Mouse (Mus musculus) embryonic facial prominence, embryonic 13.5 days (tissue): ENCODE measurements at regions not wholly inside any gene's neighbourhood (a gene's known extent, or its start where the extent isn't known, plus 50 kb on each side); places are given as distances from the start of the nearest gene placed in this dataset.

Source experiments
- ATAC-seq: fragments of 200-750 bp; cut with Nextera tagmentation; 2 replicates; pipeline ENCODE4 v1.8.0; 2017; ENCODE audit warnings: low read depth; ENCODE audit not compliant: insufficient number of reproducible peaks, insufficient read depth, low FRiP score, low TSS enrichment
- H3K27ac ChIP-seq: fragments of 300-500 bp; sonication (generic); 2 replicates; pipeline ENCODE4 v1.5.1; 2015; ENCODE audit warnings: moderate library complexity, mild to moderate bottlenecking, inconsistent platforms
- H3K27me3 ChIP-seq: fragments of 300-500 bp; sonication (generic); 2 replicates; pipeline ENCODE4 v1.6.1; 2015; ENCODE audit warnings: mild to moderate bottlenecking, inconsistent platforms
- H3K36me3 ChIP-seq: fragments of 300-500 bp; sonication (generic); 2 replicates; pipeline ENCODE4 v1.6.1; 2015; ENCODE audit warnings: mild to moderate bottlenecking, inconsistent platforms
- H3K4me1 ChIP-seq: fragments of 300-500 bp; sonication (generic); 2 replicates; pipeline ENCODE4 v1.6.1; 2015; ENCODE audit warnings: inconsistent platforms
- H3K4me2 ChIP-seq: fragments of 300-500 bp; sonication (generic); 2 replicates; pipeline ENCODE4 v1.6.1; 2015; ENCODE audit warnings: moderate library complexity, mild to moderate bottlenecking, inconsistent platforms
- H3K4me3 ChIP-seq: fragments of 300-500 bp; sonication (generic); 2 replicates; pipeline ENCODE4 v1.5.1; 2015; ENCODE audit warnings: mild to moderate bottlenecking, inconsistent platforms
- H3K9ac ChIP-seq: fragments of 300-500 bp; sonication (generic); 2 replicates; pipeline ENCODE4 v1.6.1; 2015; ENCODE audit warnings: mild to moderate bottlenecking, inconsistent platforms
- H3K9me3 ChIP-seq: fragments of 300-500 bp; sonication (generic); 2 replicates; pipeline ENCODE4 v1.6.1; 2016; ENCODE audit warnings: inconsistent platforms
- WGBS: fragments of 180-500 bp; shearing (Covaris S2); methylation state at CpG from one replicate; pipeline ENCODE4 v1.1.7; 2015; ENCODE audit warnings: mixed read lengths; 5-methylcytosine and 5-hydroxymethylcytosine counted together

- ATAC-seq: no peak
- H3K4me3 ChIP-seq: no peak overlapping the region
- no peak overlapping the region for H3K9ac ChIP-seq
Measured at GRCm38 (mm10) chr2:17290709-17291108, 440.6 kb downstream of the Nebl start.

DNA sequence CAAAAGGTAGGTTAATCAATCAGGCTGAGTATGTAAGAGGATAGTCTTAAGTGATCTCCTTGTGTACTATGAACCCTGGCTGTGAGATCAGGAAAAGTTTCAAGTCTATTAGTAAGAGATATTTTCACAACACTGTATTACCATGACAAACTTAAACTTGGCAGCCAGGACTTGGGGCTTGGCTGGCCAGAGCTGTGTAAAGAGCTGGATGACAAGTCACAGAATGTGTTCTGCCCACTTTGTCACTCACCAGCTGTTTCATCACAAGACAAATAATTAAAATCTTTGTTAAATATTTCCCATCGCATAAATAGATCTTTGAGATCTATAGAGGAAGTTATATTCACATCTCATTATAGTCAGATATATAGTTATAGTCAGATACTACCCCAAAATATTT is 443.7 kb downstream of the Nebl start:
- Histone ChIP-seq H3K9me3 (no peaks in the 10 kb centered on the region), H3K4me2 (no peak overlapping the region), H3K27me3 (no peaks in the 10 kb centered on the region), H3K4me1 (peaks cover 1% of the 10 kb centered on the region; the same call in 1 of the 2 replicates), H3K36me3 (no peaks in the 10 kb centered on the region), H3K4me3 (no peak overlapping the region), H3K27ac (no peak overlapping the region), H3K9ac (no peak overlapping the region)
- WGBS: 77% methylated on average over 1 of the region's 1 CpGs
- no peak for ATAC-seq

More at GRCm38 (mm10) chr2:17290709-17291108, 440.6 kb downstream of the Nebl start:
- no peaks in the 10 kb centered on the region for H3K27me3 ChIP-seq
- H3K36me3 ChIP-seq: no peaks in the 10 kb centered on the region
- H3K27ac ChIP-seq: no peak overlapping the region
- H3K4me2 ChIP-seq: no peak overlapping the region
- peaks cover 4% of the 10 kb centered on the region; the same call in 1 of the 2 replicates for H3K4me1 ChIP-seq
- no peaks in the 10 kb centered on the region for H3K9me3 ChIP-seq

- no peaks in the 10 kb centered on the region for H3K27me3 ChIP-seq
- 27% methylated on average over 2 of the region's 2 CpGs for WGBS
- H3K4me3 ChIP-seq: no peak overlapping the region
- H3K9ac ChIP-seq: no peak overlapping the region
- no peak overlapping the region for H3K27ac ChIP-seq
- H3K36me3 ChIP-seq: no peaks in the 10 kb centered on the region
- ATAC-seq: no peak
- no peaks in the 10 kb centered on the region for H3K4me1 ChIP-seq
- H3K4me2 ChIP-seq: no peak overlapping the region
- no peaks in the 10 kb centered on the region for H3K9me3 ChIP-seq
Measured at GRCm38 (mm10) chr2:17249960-17250359, 481.3 kb downstream of the Nebl start.

GRCm38 (mm10) chr2:17245821-17246220 is 485.4 kb downstream of the Nebl start:
- Histone ChIP-seq H3K9me3 (no peaks in the 10 kb centered on the region), H3K36me3 (no peaks in the 10 kb centered on the region), H3K4me3 (no peak overlapping the region), H3K4me1 (no peaks in the 10 kb centered on the region), H3K9ac (no peak overlapping the region), H3K4me2 (no peak overlapping the region), H3K27ac (no peak overlapping the region), H3K27me3 (no peaks in the 10 kb centered on the region)
- WGBS: 78% methylated on average over 2 of the region's 2 CpGs
- ATAC-seq: no peak

GRCm38 (mm10) chr2:17215607-17216006 is 515.7 kb downstream of the Nebl start:
- Histone ChIP-seq H3K9ac (no peak overlapping the region), H3K9me3 (0 out of 2 replicates have a peak, but pooled peaks cover 3% of the 10 kb centered on the region), H3K27me3 (no peaks in the 10 kb centered on the region), H3K27ac (no peak overlapping the region), H3K4me3 (no peak overlapping the region), H3K36me3 (no peaks in the 10 kb centered on the region), H3K4me1 (no peaks in the 10 kb centered on the region), H3K4me2 (no peak overlapping the region)
- WGBS: 53% methylated on average over 1 of the region's 1 CpGs
- no peak for ATAC-seq

DNA sequence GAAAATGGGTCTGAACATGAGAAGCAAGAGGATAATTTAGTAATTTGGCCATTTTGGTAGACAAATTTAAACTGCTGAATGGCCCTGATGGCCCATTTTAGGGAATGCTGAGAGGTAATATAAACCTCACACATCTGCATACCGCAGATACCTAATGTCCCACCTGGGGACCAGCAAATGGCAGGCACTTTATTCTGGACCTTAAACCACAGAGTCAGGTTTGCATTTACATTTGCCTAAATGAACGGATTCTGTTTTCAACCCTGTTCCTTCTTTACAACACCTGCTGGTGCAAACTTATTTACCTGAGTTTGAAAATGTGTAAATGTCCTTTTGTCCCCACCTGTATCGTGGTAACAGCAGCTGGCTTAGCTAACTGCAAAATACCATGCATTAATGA is 516.4 kb downstream of the Nebl start:
- ATAC-seq: no peak
- H3K27ac ChIP-seq: no peak overlapping the region
- WGBS: 56% methylated on average over 3 of the region's 3 CpGs
- H3K27me3 ChIP-seq: no peaks in the 10 kb centered on the region
- H3K4me2 ChIP-seq: no peak overlapping the region
- H3K9me3 ChIP-seq: 0 out of 2 replicates have a peak, but pooled peaks cover 3% of the 10 kb centered on the region
- no peak overlapping the region for H3K4me3 ChIP-seq
- H3K9ac ChIP-seq: no peak overlapping the region
- no peaks in the 10 kb centered on the region for H3K36me3 ChIP-seq
- no peaks in the 10 kb centered on the region for H3K4me1 ChIP-seq

DNA sequence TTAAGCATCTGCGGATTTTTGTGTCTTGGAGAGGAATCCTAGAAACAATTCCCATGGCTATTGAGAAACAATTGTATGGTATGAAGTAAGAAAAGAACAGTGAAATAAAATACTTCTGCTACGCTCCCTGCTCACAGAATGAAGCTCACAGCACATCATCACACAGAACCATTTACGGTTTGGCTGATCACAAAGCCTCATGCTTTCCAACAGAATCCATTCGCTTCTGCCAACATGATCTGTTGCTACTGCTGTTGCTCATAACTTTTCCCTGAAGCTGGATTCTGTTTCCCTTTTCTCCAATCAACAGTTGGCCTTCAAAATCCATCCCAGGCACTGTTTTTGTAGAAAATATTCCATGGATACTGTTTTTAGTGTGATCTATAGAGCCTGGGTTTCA is 518.7 kb downstream of the Nebl start:
- ATAC-seq: no peak
- Histone ChIP-seq H3K4me3 (no peak overlapping the region), H3K4me2 (no peak overlapping the region), H3K27ac (no peak overlapping the region), H3K36me3 (no peaks in the 10 kb centered on the region), H3K9me3 (no peaks in the 10 kb centered on the region), H3K27me3 (no peaks in the 10 kb centered on the region), H3K9ac (no peak overlapping the region), H3K4me1 (no peaks in the 10 kb centered on the region)
- 85% methylated on average over 4 of the region's 4 CpGs for WGBS

- Histone ChIP-seq H3K27ac (no peak overlapping the region), H3K4me1 (no peaks in the 10 kb centered on the region), H3K9me3 (no peaks in the 10 kb centered on the region), H3K4me3 (no peak overlapping the region), H3K27me3 (no peaks in the 10 kb centered on the region), H3K9ac (no peak overlapping the region), H3K4me2 (no peak overlapping the region), H3K36me3 (no peaks in the 10 kb centered on the region)
- ATAC-seq: no peak
Measured at GRCm38 (mm10) chr2:17211105-17211504, 520.2 kb downstream of the Nebl start.

- Histone ChIP-seq H3K9me3 (no peaks in the 10 kb centered on the region), H3K4me3 (no peak overlapping the region), H3K9ac (no peak overlapping the region), H3K27me3 (no peaks in the 10 kb centered on the region), H3K27ac (no peak overlapping the region), H3K36me3 (no peaks in the 10 kb centered on the region), H3K4me2 (no peak overlapping the region), H3K4me1 (no peaks in the 10 kb centered on the region)
- ATAC-seq: no peak
- 54% methylated on average over 3 of the region's 3 CpGs for WGBS
Measured at GRCm38 (mm10) chr2:17193611-17194010, 537.7 kb downstream of the Nebl start.

DNA sequence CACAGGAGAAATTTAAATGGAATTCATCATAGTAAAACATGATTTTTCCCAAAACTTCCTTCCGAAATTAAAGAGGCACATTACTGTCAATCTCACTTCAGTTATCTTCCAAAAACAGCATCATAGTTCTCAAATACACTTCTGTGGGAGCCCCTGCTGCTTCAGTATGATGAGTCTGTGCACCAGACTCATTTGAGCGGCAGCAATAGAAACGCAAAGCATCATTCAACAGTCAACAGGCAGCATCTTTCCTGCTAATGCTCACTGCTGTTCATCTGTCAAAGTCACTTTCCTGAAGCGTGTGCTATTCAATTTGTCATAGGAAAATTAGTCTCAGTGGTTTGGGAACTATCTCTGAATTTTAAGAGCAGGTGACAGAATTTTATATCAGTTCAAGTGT is 542.1 kb downstream of the Nebl start:
- Histone ChIP-seq H3K4me1 (no peaks in the 10 kb centered on the region), H3K27ac (no peak overlapping the region), H3K4me2 (no peak overlapping the region), H3K27me3 (no peaks in the 10 kb centered on the region), H3K9me3 (no peaks in the 10 kb centered on the region), H3K36me3 (no peaks in the 10 kb centered on the region), H3K4me3 (no peak overlapping the region), H3K9ac (no peak overlapping the region)
- ATAC-seq: no peak
- 80% methylated on average over 4 of the region's 4 CpGs for WGBS

DNA sequence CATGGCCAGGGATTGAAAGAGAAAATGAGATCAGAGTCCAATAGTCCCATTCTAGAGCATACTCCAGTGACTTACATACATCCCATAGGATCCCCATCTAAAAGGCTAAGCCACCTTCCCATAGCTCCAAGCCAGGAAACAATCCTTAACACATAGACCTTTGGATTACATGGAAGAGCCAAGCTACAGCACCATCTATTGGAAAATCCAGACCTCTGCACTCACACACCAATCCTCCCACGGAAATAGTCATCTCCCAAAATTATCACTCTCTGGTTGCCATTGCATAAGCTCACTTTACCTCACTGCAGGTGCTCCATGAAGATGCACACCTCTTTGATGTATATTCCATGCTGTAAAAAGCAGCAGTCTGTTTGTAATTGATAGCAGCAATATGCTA is 543.4 kb downstream of the Nebl start:
- 65% methylated on average over 1 of the region's 1 CpGs for WGBS
- no peak for ATAC-seq
- H3K4me2 ChIP-seq: no peak overlapping the region
- no peak overlapping the region for H3K27ac ChIP-seq
- H3K9me3 ChIP-seq: no peaks in the 10 kb centered on the region
- H3K27me3 ChIP-seq: no peaks in the 10 kb centered on the region
- no peaks in the 10 kb centered on the region for H3K36me3 ChIP-seq
- no peaks in the 10 kb centered on the region for H3K4me1 ChIP-seq
- no peak overlapping the region for H3K9ac ChIP-seq
- no peak overlapping the region for H3K4me3 ChIP-seq

DNA sequence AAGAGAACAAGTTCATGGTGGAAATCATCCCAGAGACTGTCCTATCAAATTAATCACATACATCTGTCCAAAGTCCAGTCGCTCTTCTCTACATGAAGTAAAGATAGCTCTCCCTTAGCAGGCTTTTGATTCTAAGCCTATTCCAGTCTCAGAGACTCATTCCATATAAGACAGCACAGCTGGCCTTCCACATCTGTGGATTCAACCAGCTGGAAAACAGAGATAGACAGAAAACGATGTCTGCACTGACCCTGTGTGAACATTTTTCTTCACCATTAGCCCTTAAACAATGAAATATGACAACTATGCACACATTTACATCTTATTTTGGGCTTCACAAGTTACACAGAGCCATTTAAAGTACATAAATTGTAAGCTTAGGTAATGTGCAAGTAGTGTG is 547.6 kb downstream of the Nebl start:
- no peak for ATAC-seq
- no peaks in the 10 kb centered on the region for H3K36me3 ChIP-seq
- H3K4me3 ChIP-seq: no peak overlapping the region
- H3K9ac ChIP-seq: no peak overlapping the region
- no peaks in the 10 kb centered on the region for H3K27me3 ChIP-seq
- H3K4me1 ChIP-seq: no peaks in the 10 kb centered on the region
- WGBS: 82% methylated on average over 2 of the region's 2 CpGs
- H3K9me3 ChIP-seq: no peaks in the 10 kb centered on the region
- no peak overlapping the region for H3K4me2 ChIP-seq
- H3K27ac ChIP-seq: no peak overlapping the region

DNA sequence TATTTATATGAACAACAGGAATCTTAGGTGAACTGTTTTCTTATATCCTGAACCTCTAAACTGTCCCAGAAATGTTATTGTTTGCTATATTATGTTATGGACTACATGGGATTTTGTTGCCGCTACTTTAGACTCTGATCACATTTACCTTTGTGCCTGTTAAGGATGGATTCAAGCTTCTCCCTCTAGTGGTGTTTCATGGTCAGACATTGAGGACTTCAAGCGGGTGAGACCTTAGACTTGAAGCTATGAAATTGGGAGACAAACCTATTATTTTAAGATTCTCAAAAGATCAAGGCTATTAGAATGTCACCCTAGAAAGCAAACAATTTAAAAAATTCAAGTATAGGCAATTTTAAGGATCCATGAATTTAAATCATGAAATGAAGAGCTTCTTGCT is 549.7 kb downstream of the Nebl start:
- Histone ChIP-seq H3K4me3 (no peak overlapping the region), H3K9me3 (no peaks in the 10 kb centered on the region), H3K9ac (no peak overlapping the region), H3K4me2 (no peak overlapping the region), H3K27me3 (no peaks in the 10 kb centered on the region), H3K36me3 (no peaks in the 10 kb centered on the region), H3K4me1 (no peaks in the 10 kb centered on the region), H3K27ac (no peak overlapping the region)
- WGBS: 89% methylated on average over 2 of the region's 2 CpGs
- no peak for ATAC-seq
